Mouse (Mus musculus): Measurements from ENCODE around the gene Osbpl6.

DNA sequence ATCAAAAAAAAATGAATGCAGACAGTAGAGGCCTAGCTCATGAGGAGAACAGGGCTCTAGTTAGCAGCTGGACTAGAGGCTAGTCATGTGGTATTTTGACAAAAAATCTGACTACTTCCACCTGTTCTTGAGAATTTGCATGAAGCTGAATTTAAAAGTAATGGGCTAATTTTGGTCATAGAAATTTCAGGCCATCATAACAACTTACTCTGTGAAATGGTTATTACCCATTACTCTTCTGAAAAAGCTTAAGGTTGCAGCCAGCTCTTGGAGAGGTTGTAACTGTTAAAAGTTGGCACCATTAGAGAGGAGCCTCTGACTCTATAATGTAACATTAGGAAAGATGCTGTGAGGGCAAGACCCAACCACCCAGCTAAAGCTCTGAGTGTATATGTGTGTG lies 19.8 kb upstream of the Osbpl6 start:
- TF ChIP-seq GATA1 (IDR thresholded peaks at IDR 0.05; ENCODE audit: borderline replicate concordance, low read length) = no peak
- no peak for TF ChIP-seq CTCF (IDR thresholded peaks at IDR 0.05; ENCODE audit: low read depth, low read length)
